ENCODE assay signal across 9 mouse cellular contexts in the genomic region with DNA sequence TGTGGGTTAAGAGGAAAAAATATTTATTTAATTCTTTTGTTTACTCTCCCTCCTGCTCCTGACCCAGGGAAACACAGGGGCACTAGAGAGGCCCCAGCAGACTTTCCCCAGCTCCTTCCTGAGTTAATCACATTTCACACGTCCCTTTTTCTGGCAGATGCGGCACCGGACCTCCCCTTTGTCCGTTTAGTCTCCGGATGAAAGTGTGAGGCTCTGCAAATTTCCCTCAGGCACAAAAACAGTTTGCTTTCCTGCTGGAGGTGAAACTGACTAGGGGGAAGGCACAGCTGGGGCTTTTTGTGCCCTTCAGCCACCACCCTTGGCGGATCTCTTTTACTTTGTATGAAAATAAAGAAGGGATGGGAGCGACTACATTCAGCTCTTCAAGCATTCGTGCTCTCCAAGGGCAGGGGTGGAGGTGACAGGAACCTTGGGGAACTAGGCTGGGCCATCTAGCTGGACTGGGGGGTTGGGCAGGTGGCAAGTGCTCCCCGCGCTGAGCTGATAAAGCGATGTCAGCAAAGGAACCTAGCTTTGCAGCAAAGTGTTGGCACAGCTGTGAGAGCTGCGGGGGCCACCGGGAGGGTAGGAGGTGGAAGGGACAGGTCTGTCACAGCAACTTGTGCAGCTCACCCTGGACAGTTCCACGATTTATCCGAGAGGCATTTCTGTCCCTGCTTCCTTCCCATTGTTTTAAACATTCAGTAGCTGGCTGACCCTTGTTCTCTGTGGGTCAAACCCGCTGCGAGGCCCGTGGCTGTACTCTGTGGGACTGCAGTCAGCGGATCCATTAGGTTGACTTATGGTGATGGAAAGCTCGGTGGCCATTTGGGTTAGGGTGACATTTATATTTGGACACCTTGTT.
A peak's percentile ranks its signal among the peaks of the same experiment; 100 is the strongest.
DNase-seq lines count a peak whose midpoint lies in the region; ATAC-seq lines count a peak whose summit lies in the region.
"Had no signal": no experiment of that assay in that cellular context is flagged by ENCODE, and none has a peak within 500 bp of the region (broad histone marks: within the 10 kb centered on the region; RNA-seq: fewer than 3 reads in every experiment).

No protein-coding gene starts in this region.

- peak overlapping the region; percentile 19 for H3K4me3 ChIP-seq in heart, embryonic 12.5 days
- no peak overlapping the region for H3K4me3 ChIP-seq in forebrain, embryonic 16.5 days (replicated peaks; ENCODE audit: low read length)
- H3K4me3 ChIP-seq: liver, embryonic 13.5 days had no signal

- no peak overlapping the region for H3K9ac ChIP-seq in heart, embryonic 12.5 days
- no peak overlapping the region for H3K9ac ChIP-seq in forebrain, embryonic 16.5 days (replicated peaks; ENCODE audit: low read depth, low read length)
- H3K9ac ChIP-seq: liver, embryonic 13.5 days had no signal

- H3K27ac ChIP-seq in heart, embryonic 12.5 days (ENCODE audit: poor library complexity, severe bottlenecking), result no peak overlapping the region
- H3K27ac ChIP-seq in forebrain, embryonic 16.5 days (ENCODE audit: low read length), result peak overlapping the region; percentile 51
- H3K27ac ChIP-seq: liver, embryonic 13.5 days had no signal

- no peaks in the 10 kb centered on the region for H3K27me3 ChIP-seq in heart, embryonic 12.5 days (replicated peaks)
- H3K27me3 ChIP-seq in forebrain, embryonic 16.5 days (replicated peaks; ENCODE audit: control insufficient read depth, insufficient read depth, low read length), result no peaks in the 10 kb centered on the region

- peak; percentile 69 for ATAC-seq in heart, embryonic 12.5 days (ENCODE audit: insufficient number of reproducible peaks, low FRiP score)
- peak; percentile 32 for ATAC-seq in forebrain, embryonic 16.5 days
- ATAC-seq in megakaryocyte progenitor cell, adult 5-6 weeks (replicated peaks; ENCODE audit: poor library complexity), result peak; percentile 19
- no peak for ATAC-seq in erythroblast, adult 5-6 weeks (replicated peaks; ENCODE audit: low FRiP score, poor library complexity, severe bottlenecking)

- H3K9me3 ChIP-seq in heart, embryonic 12.5 days (replicated peaks), result 0 out of 2 replicates have a peak, but pooled peaks cover under 1% of the 10 kb centered on the region
- H3K9me3 ChIP-seq in forebrain, embryonic 16.5 days (ENCODE audit: control insufficient read depth, low read length), result no peaks in the 10 kb centered on the region
- H3K9me3 ChIP-seq: liver, embryonic 13.5 days had no signal

- H3K4me2 ChIP-seq in heart, embryonic 12.5 days, result peak overlapping the region; percentile 59
- peak overlapping the region; percentile 0 for H3K4me2 ChIP-seq in forebrain, embryonic 16.5 days (ENCODE audit: low read length)
- H3K4me2 ChIP-seq: liver, embryonic 13.5 days had no signal

- under 1% methylated on average over 20 of the region's 20 CpGs for WGBS in heart, embryonic 12.5 days
- 4% methylated on average over 20 of the region's 20 CpGs for WGBS in forebrain, embryonic 16.5 days

- DNase-seq in heart, adult 18-20 months, result no peak
- DNase-seq in MN1 (ENCODE audit: low spot score), result peak; percentile 59
- no peak for DNase-seq in layer of hippocampus, adult 18-20 months (ENCODE audit: low spot score in 2 of 2)
- no peak for DNase-seq in thymus, postnatal 14 days
- DNase-seq: liver, embryonic 13.5 days had no signal

- H3K4me1 ChIP-seq in heart, embryonic 12.5 days (replicated peaks), result peaks cover 21% of the 10 kb centered on the region
- peaks cover 28% of the 10 kb centered on the region for H3K4me1 ChIP-seq in forebrain, embryonic 16.5 days (replicated peaks; ENCODE audit: control insufficient read depth, insufficient read depth, low read length)
- H3K4me1 ChIP-seq: liver, embryonic 13.5 days had no signal

- no peaks in the 10 kb centered on the region for H3K36me3 ChIP-seq in heart, embryonic 12.5 days
- no peaks in the 10 kb centered on the region for H3K36me3 ChIP-seq in forebrain, embryonic 16.5 days (ENCODE audit: control insufficient read depth, insufficient read depth)
- H3K36me3 ChIP-seq: liver, embryonic 13.5 days had no signal
